Mouse (Mus musculus) kidney, embryonic 14.5 days (tissue): ENCODE data around the gene Slc30a3. TPM values are rescaled to one million over a fixed set of nuclear protein-coding genes. Genes with fewer than 3 reads are reported as not detected.
A peak's percentile ranks its signal among the peaks of the same experiment; 100 is the strongest.
"Not testable (repeated sequence)": the region's sequence is repeated elsewhere in the genome, so short reads cannot be mapped to it uniquely, and the experiment has no call there.

Experiments
- ATAC-seq: fragments of 200-750 bp; cut with Nextera tagmentation; 2 replicates; pipeline ENCODE4 v1.8.0; 2017; ENCODE audit warnings: moderate number of reproducible peaks, mild to moderate bottlenecking, moderate TSS enrichment, moderate library complexity; ENCODE audit not compliant: low FRiP score, low TSS enrichment
- H3K27ac ChIP-seq: fragments of 300-500 bp; sonication (generic); 2 replicates; pipeline ENCODE4 v1.5.1; 2014; ENCODE audit warnings: low read depth, mild to moderate bottlenecking, low read length, moderate library complexity, mixed read lengths
- H3K27me3 ChIP-seq: fragments of 300-500 bp; sonication (generic); 2 replicates; pipeline ENCODE4 v1.6.1; 2014; ENCODE audit warnings: mild to moderate bottlenecking, low read length; ENCODE audit not compliant: control insufficient read depth, insufficient read depth
- H3K36me3 ChIP-seq: fragments of 300-500 bp; sonication (generic); 2 replicates; pipeline ENCODE4 v1.6.1; 2014; ENCODE audit warnings: low read length, mixed read lengths; ENCODE audit not compliant: control insufficient read depth, insufficient read depth
- H3K4me1 ChIP-seq: fragments of 300-500 bp; sonication (generic); 2 replicates; pipeline ENCODE4 v1.6.1; 2014; ENCODE audit warnings: low read length, mixed read lengths; ENCODE audit not compliant: control insufficient read depth, insufficient read depth
- H3K4me2 ChIP-seq: fragments of 300-500 bp; sonication (generic); replicated peaks from 2 replicates; pipeline ENCODE4 v1.6.1; 2014; ENCODE audit warnings: low read depth, mild to moderate bottlenecking, low read length
- H3K4me3 ChIP-seq: fragments of 300-500 bp; sonication (generic); 2 replicates; pipeline ENCODE4 v1.5.1; 2014; ENCODE audit warnings: mild to moderate bottlenecking, low read length
- H3K9ac ChIP-seq: fragments of 300-500 bp; sonication (generic); 2 replicates; pipeline ENCODE4 v1.6.1; 2014; ENCODE audit warnings: low read depth, mild to moderate bottlenecking, low read length, moderate library complexity
- H3K9me3 ChIP-seq: fragments of 300-500 bp; sonication (generic); 2 replicates; pipeline ENCODE4 v1.6.1; 2016; ENCODE audit warnings: low read length; ENCODE audit not compliant: control insufficient read depth
- WGBS: fragments of 180-500 bp; shearing (Covaris S2); extraction: QIAGEN DNeasy Blood & Tissue Kit; methylation state at CpG from one replicate; pipeline ENCODE4 v1.1.7; 2014; 5-methylcytosine and 5-hydroxymethylcytosine counted together
- polyA plus RNA-seq: library from polyadenylated mRNA; unstranded; fragments of >200 nt; fragmentation: Nextera tagmentation; extraction: Ambion mirVana; gene quantifications from 2 replicates; pipeline ENCODE4 v1.2.1, GENCODE M21; 2014

Slc30a3 gene
- polyA plus RNA-seq, 1 experiment from 2014 or later = 1.9 TPM

- H3K9me3 ChIP-seq = no peaks in the 10 kb centered on the region
These were observed 37.0 kb downstream of the Slc30a3 start for GRCm38 (mm10) chr5:31071059-31071458.

GRCm38 (mm10) chr5:31069810-31070209 lies 38.2 kb downstream of the Slc30a3 start:
- H3K4me1 ChIP-seq = no peaks in the 10 kb centered on the region
- no peak overlapping the region for H3K4me2 ChIP-seq
- no peak overlapping the region for H3K4me3 ChIP-seq
- H3K9ac ChIP-seq = no peak overlapping the region
- H3K36me3 ChIP-seq = peaks cover 85% of the 10 kb centered on the region
- H3K27ac ChIP-seq = no peak overlapping the region
- H3K9me3 ChIP-seq = no peaks in the 10 kb centered on the region
- no peak for ATAC-seq
- H3K27me3 ChIP-seq = no peaks in the 10 kb centered on the region
- WGBS = 88% methylated on average over 3 of the region's 3 CpGs

More at GRCm38 (mm10) chr5:31071059-31071458, 37.0 kb downstream of the Slc30a3 start:
- H3K9ac ChIP-seq = no peak overlapping the region
- no peak overlapping the region for H3K4me2 ChIP-seq
- no peak overlapping the region for H3K27ac ChIP-seq
- H3K4me3 ChIP-seq = no peak overlapping the region
- WGBS = 90% methylated on average over 2 of the region's 2 CpGs
- H3K27me3 ChIP-seq = no peaks in the 10 kb centered on the region
- ATAC-seq = no peak
- no peaks in the 10 kb centered on the region for H3K4me1 ChIP-seq
- H3K36me3 ChIP-seq = peaks cover 97% of the 10 kb centered on the region

DNA sequence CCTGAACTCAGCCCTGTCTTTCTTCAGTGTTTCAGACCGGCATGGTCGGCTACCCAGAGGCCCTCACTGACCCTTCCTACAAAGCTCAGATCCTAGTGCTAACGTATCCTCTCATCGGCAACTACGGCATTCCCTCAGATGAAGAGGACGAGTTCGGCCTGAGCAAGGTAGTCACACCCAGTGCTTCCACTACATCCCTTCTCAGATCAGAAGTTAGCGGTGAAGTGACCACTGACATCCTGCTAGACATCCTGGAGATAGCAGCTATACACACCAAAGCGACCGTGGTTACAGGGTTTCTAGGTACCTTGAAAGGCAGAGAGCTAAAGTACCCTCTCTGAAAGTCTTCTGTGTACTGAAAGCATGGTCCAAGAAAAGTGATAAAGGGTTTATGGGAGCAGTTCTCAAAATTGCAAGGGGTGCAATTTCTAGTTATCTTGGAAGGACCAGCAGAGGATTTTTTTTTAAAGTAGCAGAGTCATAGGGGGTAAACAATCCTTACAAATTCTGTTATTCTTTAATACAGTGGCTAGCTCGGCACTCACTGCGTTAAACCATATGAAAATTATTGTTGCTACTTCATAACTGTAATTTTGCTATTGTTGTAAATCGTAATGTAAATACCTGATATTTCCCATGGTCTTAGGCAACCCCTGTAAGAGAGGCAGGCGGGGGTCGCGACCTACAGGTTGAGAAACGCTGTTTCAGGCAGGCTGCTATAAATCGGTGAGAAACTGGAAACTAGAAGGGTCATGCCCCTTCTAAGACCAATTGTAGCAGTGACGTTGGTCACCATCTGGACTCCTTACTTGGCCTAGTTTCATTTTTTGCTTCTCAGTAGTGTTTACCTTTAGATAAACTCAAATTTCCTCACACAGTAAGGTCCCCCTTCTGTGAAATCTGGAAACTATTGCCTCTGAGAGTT lies 52.6 kb downstream of the Slc30a3 start:
- ATAC-seq = peak; percentile 36
- 12% methylated on average over 19 of the region's 19 CpGs for WGBS
- Histone ChIP-seq H3K36me3 (peaks cover 35% of the 10 kb centered on the region), H3K4me3 (peak overlapping the region; percentile 80), H3K4me2 (peak overlapping the region; percentile 91), H3K4me1 (peaks cover 14% of the 10 kb centered on the region), H3K9me3 (no peaks in the 10 kb centered on the region), H3K9ac (peak overlapping the region; percentile 88), H3K27me3 (no peaks in the 10 kb centered on the region), H3K27ac (peak overlapping the region; percentile 76)

- WGBS = under 1% methylated on average over 64 of the region's 64 CpGs
- H3K4me2 ChIP-seq = peak within 1 kb of the TSS; percentile 91
- peak; percentile 98 for ATAC-seq
These were observed 53.5 kb downstream of the Slc30a3 start, which contains the start of gene Cad for GRCm38 (mm10) chr5:31054261-31055215. Gene Cad, plus strand, starts transcription at chr5:31054780.

DNA sequence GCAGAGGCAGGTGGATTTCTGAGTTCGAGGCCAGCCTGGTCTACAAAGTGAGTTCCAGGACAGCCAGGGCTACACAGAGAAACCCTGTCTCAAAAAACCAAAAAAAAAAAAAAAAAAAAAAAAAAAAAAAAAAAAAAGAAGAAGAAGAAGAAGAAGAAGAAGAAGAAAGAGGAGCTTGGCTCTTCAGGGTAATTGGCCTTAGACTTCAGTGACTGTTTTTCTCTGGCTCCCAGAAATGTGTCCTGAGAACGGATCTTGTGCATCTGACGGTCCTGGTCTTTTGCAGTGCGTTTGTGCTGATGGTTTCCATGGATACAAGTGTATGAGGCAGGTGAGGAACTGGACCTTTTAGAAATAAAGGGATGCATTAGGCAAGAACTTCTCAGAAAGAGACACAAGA lies 54.3 kb downstream of the Slc30a3 start:
- Histone ChIP-seq H3K36me3 (peaks cover 18% of the 10 kb centered on the region), H3K4me3 (peak overlapping the region; percentile 80), H3K9ac (peak overlapping the region; percentile 88; the same call in 1 of the 2 replicates), H3K27ac (peak overlapping the region; percentile 76; the same call in 1 of the 2 replicates), H3K4me2 (peak overlapping the region; percentile 91), H3K4me1 (peaks cover 14% of the 10 kb centered on the region)
- ATAC-seq, H3K9me3 ChIP-seq, H3K27me3 ChIP-seq: not testable (repeated sequence)
- 63% methylated on average over 4 of the region's 4 CpGs for WGBS

More at GRCm38 (mm10) chr5:31054261-31055215, 53.5 kb downstream of the Slc30a3 start, which contains the start of gene Cad:
- Histone ChIP-seq H3K9me3 (no peaks in the 10 kb centered on the region), H3K27me3 (no peaks in the 10 kb centered on the region), H3K36me3 (peaks cover 26% of the 10 kb centered on the region), H3K9ac (peak within 1 kb of the TSS; percentile 88), H3K27ac (peak within 1 kb of the TSS; percentile 76), H3K4me1 (peaks cover 14% of the 10 kb centered on the region), H3K4me3 (peak within 1 kb of the TSS; percentile 80)

- Histone ChIP-seq H3K4me3 (no peak overlapping the region), H3K4me2 (no peak overlapping the region), H3K27me3 (no peaks in the 10 kb centered on the region), H3K36me3 (peaks cover 6% of the 10 kb centered on the region; the same call in 1 of the 2 replicates), H3K27ac (no peak overlapping the region), H3K9me3 (no peaks in the 10 kb centered on the region), H3K4me1 (peaks cover 14% of the 10 kb centered on the region), H3K9ac (no peak overlapping the region)
- ATAC-seq = no peak
These were observed 57.6 kb downstream of the Slc30a3 start for GRCm38 (mm10) chr5:31050427-31050826.

GRCm38 (mm10) chr5:31048763-31049641 lies 59.0 kb downstream of the Slc30a3 start, which contains the start of gene Slc5a6:
Gene Slc5a6, minus strand, starts transcription at chr5:31048924.
- Histone ChIP-seq H3K27me3 (no peaks in the 10 kb centered on the region), H3K4me2 (peak within 1 kb of the TSS; percentile 78), H3K4me1 (peaks cover 9% of the 10 kb centered on the region; the same call in 1 of the 2 replicates), H3K27ac (peak within 1 kb of the TSS; percentile 92), H3K4me3 (peak within 1 kb of the TSS; percentile 70), H3K9me3 (no peaks in the 10 kb centered on the region), H3K9ac (peak within 1 kb of the TSS; percentile 71), H3K36me3 (peaks cover 6% of the 10 kb centered on the region; the same call in 1 of the 2 replicates)
- peak; percentile 41 for ATAC-seq
- WGBS = 1% methylated on average over 23 of the region's 23 CpGs
